Mouse (Mus musculus) myocyte (in vitro differentiated cells): ENCODE results near the gene Ppp1r15b.

Experiments used
- POLR2A ChIP-seq: IDR thresholded peaks from one replicate; pipeline ENCODE4 v1.6.1; 2011; ENCODE audit warnings: low read depth, mild to moderate bottlenecking, control low read depth, moderate library complexity; ENCODE audit not compliant: insufficient read length
- TCF12 ChIP-seq: IDR thresholded peaks from one replicate; pipeline ENCODE4 v1.6.1; 2011; ENCODE audit warnings: mild to moderate bottlenecking, control low read depth; ENCODE audit not compliant: poor library complexity, insufficient read depth, severe bottlenecking

DNA sequence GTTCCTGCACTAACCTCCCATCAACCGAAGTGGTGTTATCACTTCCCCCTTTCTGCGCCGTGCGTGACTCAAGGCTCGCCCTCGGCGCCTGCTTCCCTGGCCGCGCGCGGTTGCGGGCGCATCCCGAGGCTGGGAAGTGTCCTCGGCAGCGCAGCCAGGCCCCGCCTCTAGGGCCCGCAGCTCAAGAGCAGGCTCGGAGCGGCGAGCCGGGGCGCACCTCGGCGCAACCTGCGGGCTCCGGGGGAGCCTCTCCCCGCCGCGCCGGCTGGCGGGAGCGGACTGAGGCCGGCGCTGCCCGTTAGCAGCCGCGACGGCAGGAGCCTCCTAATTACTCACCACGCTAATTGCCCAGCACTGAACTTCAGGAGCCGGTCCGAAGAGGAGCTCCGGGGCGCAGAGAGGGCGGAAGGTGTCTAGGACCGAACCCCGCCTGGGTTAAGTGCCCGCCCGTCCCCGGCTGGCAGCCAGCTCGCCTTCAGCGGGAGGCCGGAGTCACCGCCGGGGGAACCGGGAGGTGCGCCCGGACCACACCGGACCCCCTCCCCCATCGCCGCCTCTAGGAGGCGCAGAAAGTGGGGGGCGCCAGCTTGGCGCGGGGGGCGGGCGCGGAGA lies 33.0 kb downstream of the Ppp1r15b start, which contains the start of gene Plekha6:
- TF ChIP-seq POLR2A (no peak), TCF12 (no peak)
